Mouse (Mus musculus): Measurements from ENCODE around the gene Zhx3. TPM values are rescaled to one million over a fixed set of nuclear protein-coding genes. Genes with fewer than 3 reads are reported as not detected.

Zhx3 gene
- polyA plus RNA-seq, 1 experiment from 2014 or later, result 5.9 TPM

DNA sequence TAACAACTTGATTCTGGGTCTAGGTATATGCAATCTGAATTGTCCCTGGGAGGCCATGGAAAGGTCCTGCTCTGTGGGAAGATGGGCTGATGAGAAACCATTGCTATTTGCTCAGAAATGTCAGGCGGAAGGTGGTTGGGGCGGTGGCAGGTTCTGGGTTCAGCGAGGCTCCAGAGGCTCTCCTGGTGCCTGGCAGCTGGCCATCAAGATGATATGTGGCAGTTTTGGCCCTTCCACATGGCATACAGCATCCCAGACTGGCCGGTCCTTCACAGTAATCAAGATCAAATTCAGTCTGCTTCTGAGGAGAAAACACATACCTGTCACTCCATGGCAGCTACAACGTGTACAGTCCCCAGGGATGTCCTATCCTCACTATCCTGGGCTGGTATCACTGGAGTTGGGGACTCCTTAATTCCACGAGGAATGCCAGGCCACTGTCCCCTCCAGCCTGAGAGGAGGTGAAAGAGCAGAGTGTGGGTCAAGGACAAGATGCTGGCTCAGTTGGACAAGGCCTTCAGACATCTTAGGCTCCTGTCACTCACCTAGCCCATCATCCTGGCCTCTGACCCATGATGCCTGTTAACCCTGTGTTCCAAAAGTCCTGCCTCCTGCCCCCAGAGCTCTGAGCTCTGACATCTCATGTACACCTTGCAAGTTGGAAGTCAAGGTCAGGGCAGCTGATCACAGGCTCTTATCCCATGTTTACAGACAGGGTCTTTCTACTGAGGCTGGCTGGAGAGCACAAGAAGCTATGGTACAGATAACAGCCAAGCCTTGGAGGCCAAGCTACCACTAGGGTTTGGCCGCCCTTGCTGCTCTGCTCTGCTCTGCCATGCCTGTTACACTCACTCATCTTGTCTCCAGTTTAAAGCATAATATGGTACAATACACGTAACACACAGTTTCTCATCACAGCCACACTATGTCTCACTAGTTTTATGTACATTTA lies 101.2 kb downstream of the Zhx3 start:
- Histone ChIP-seq H3K27me3 (replicated peaks; ENCODE audit: control insufficient read depth, insufficient read depth, low read length) (no peaks in the 10 kb centered on the region), H3K4me1 (ENCODE audit: control insufficient read depth, insufficient read depth, low read length) (no peaks in the 10 kb centered on the region), H3K9ac (ENCODE audit: low read depth, low read length) (no peak overlapping the region), H3K4me2 (ENCODE audit: low read depth, low read length) (no peak overlapping the region), H3K36me3 (ENCODE audit: control insufficient read depth, insufficient read depth, low read length) (no peaks in the 10 kb centered on the region), H3K4me3 (ENCODE audit: low read length) (no peak overlapping the region), H3K27ac (ENCODE audit: low read length) (no peak overlapping the region), H3K9me3 (ENCODE audit: control insufficient read depth, low read length) (no peaks in the 10 kb centered on the region)
- no peak for ATAC-seq
- 83% methylated on average over 8 of the region's 8 CpGs for WGBS

DNA sequence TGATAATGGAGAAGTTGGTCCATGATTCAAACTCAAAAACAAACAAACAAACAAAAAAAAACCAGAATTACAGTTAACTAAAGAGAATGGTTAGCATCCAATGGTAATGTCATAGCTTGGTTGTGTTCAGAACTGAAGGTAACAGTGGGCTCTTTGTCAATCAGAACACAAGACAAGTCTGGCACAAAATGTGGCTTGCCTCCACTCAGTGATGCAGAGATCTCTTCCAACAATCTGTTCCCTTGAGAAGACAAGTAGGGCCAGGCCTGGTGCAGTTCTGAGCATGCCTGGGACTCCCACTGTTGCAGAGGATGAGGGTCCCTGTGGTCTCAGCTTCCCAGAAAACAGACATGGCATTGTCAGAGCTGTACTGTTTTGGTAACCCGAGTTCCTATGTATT lies 101.9 kb downstream of the Zhx3 start:
- no peaks in the 10 kb centered on the region for H3K27me3 ChIP-seq (replicated peaks; ENCODE audit: control insufficient read depth, insufficient read depth, low read length)
- H3K4me3 ChIP-seq (ENCODE audit: low read length), result no peak overlapping the region
- no peak overlapping the region for H3K27ac ChIP-seq (ENCODE audit: low read length)
- H3K4me1 ChIP-seq (ENCODE audit: control insufficient read depth, insufficient read depth, low read length), result no peaks in the 10 kb centered on the region
- ATAC-seq, result no peak
- 84% methylated on average over 1 of the region's 1 CpGs for WGBS
- no peaks in the 10 kb centered on the region for H3K36me3 ChIP-seq (ENCODE audit: control insufficient read depth, insufficient read depth, low read length)
- H3K9ac ChIP-seq (ENCODE audit: low read depth, low read length), result no peak overlapping the region
- H3K4me2 ChIP-seq (ENCODE audit: low read depth, low read length), result no peak overlapping the region
- no peaks in the 10 kb centered on the region for H3K9me3 ChIP-seq (ENCODE audit: control insufficient read depth, low read length)

DNA sequence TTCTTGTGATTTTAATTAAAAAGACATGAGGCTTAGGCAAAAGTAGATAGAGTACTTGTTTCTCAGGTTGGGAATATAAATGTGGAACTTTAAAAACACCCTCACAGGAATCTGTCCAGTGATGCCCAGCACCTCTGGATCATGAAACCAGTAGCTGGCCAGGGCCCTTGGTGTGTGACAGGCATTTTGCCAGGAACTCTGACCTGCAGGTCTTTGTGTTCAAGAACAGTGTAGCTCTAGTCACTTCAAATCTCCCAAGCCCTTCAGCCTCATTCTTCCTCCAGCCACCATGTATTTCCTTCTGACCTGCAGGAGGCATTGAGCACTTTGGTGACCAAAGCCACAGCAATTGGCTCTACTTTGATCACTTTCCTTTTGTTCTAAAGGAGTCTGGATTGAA lies 102.4 kb downstream of the Zhx3 start:
- no peak overlapping the region for H3K4me3 ChIP-seq (ENCODE audit: low read length)
- H3K4me1 ChIP-seq (ENCODE audit: control insufficient read depth, insufficient read depth, low read length), result no peaks in the 10 kb centered on the region
- H3K9ac ChIP-seq (ENCODE audit: low read depth, low read length), result no peak overlapping the region
- no peaks in the 10 kb centered on the region for H3K27me3 ChIP-seq (replicated peaks; ENCODE audit: control insufficient read depth, insufficient read depth, low read length)
- H3K27ac ChIP-seq (ENCODE audit: low read length), result no peak overlapping the region
- H3K36me3 ChIP-seq (ENCODE audit: control insufficient read depth, insufficient read depth, low read length), result no peaks in the 10 kb centered on the region
- no peak for ATAC-seq
- H3K4me2 ChIP-seq (ENCODE audit: low read depth, low read length), result no peak overlapping the region
- no peaks in the 10 kb centered on the region for H3K9me3 ChIP-seq (ENCODE audit: control insufficient read depth, low read length)

DNA sequence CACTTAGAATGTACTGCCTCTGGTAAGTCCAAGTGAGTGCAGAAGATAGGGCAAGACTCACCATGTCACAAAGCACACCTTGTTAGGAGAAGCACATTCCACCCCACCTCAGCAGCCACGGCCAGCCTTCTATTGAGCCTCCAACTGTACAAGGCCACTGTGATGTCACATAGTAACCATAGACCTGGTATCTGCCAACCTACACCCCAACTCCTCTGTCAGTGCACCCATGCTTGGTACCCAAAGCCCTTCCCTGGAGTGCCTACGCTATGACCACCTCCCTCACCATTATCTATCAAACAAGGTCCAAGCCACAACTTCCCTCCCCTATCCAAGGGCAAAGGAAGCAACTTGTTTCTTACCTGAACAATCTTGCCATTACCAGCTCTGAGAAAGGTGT lies 103.8 kb downstream of the Zhx3 start:
- ATAC-seq, result no peak
- 90% methylated on average over 2 of the region's 2 CpGs for WGBS

DNA sequence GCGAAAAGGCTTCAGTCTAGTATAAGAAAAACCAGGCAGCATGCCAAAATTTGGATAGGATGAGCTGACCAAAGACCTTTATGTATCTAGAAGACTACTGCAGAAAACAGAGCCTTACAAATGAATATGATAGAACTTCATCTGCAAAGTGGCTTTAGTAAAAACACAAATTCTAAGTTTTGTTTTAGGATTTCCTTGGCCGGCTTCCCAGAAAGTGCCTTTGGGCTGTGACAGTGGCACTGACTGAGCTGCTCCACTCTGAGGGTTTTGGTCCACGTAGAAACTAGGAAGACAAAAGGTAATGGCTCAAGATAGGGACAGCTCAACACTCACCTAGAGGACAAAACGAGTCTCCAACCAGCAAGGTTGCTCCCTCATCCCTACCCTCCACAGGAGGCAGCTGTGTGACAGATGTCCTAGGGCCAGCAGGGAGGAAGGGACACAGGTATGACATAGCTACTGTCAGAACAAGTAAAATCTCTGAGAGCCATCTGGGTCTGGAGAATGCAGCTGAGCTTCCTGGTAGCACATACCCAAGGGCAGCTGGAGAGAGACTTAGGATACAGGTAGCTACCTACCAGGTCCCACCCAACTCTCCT lies 104.6 kb downstream of the Zhx3 start:
- no peaks in the 10 kb centered on the region for H3K9me3 ChIP-seq (ENCODE audit: control insufficient read depth, low read length)
- ATAC-seq, result no peak
- no peak overlapping the region for H3K4me3 ChIP-seq (ENCODE audit: low read length)
- no peaks in the 10 kb centered on the region for H3K4me1 ChIP-seq (ENCODE audit: control insufficient read depth, insufficient read depth, low read length)
- no peaks in the 10 kb centered on the region for H3K27me3 ChIP-seq (replicated peaks; ENCODE audit: control insufficient read depth, insufficient read depth, low read length)
- H3K27ac ChIP-seq (ENCODE audit: low read length), result no peak overlapping the region
- no peak overlapping the region for H3K4me2 ChIP-seq (ENCODE audit: low read depth, low read length)
- WGBS, result 75% methylated on average over 4 of the region's 4 CpGs
- H3K36me3 ChIP-seq (ENCODE audit: control insufficient read depth, insufficient read depth, low read length), result no peaks in the 10 kb centered on the region
- no peak overlapping the region for H3K9ac ChIP-seq (ENCODE audit: low read depth, low read length)

More for the DNA sequence above, 103.8 kb downstream of the Zhx3 start:
- no peak overlapping the region for H3K9ac ChIP-seq (ENCODE audit: low read depth, low read length)
- H3K9me3 ChIP-seq (ENCODE audit: control insufficient read depth, low read length), result no peaks in the 10 kb centered on the region
- H3K36me3 ChIP-seq (ENCODE audit: control insufficient read depth, insufficient read depth, low read length), result no peaks in the 10 kb centered on the region
- no peak overlapping the region for H3K4me2 ChIP-seq (ENCODE audit: low read depth, low read length)
- H3K27me3 ChIP-seq (replicated peaks; ENCODE audit: control insufficient read depth, insufficient read depth, low read length), result no peaks in the 10 kb centered on the region
- H3K4me1 ChIP-seq (ENCODE audit: control insufficient read depth, insufficient read depth, low read length), result no peaks in the 10 kb centered on the region
- no peak overlapping the region for H3K27ac ChIP-seq (ENCODE audit: low read length)
- no peak overlapping the region for H3K4me3 ChIP-seq (ENCODE audit: low read length)

DNA sequence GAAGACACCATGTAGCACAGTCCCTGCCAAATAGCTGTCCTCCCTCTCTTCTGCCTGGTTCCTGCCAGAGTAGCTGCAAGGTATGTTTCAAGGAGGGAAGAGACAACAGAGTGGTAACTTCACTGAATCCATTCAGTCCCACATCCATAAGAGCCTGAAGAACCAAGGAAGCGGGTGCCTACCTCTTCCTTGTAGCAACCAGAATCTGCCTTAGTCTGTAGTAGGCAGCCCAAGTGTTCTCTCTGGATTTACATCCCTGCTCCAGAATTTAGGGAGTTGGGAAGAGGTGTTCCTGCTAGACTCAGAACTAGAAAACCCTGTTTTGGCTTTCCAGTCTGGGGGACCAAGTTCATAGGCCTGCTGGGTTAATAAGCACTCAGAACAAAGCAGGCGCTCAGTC lies 105.6 kb downstream of the Zhx3 start:
- no peak overlapping the region for H3K4me3 ChIP-seq (ENCODE audit: low read length)
- no peaks in the 10 kb centered on the region for H3K36me3 ChIP-seq (ENCODE audit: control insufficient read depth, insufficient read depth, low read length)
- no peak overlapping the region for H3K4me2 ChIP-seq (ENCODE audit: low read depth, low read length)
- no peaks in the 10 kb centered on the region for H3K4me1 ChIP-seq (ENCODE audit: control insufficient read depth, insufficient read depth, low read length)
- no peak overlapping the region for H3K27ac ChIP-seq (ENCODE audit: low read length)
- ATAC-seq, result no peak
- WGBS, result 96% methylated on average over 2 of the region's 2 CpGs
- no peak overlapping the region for H3K9ac ChIP-seq (ENCODE audit: low read depth, low read length)
- H3K27me3 ChIP-seq (replicated peaks; ENCODE audit: control insufficient read depth, insufficient read depth, low read length), result no peaks in the 10 kb centered on the region
- H3K9me3 ChIP-seq (ENCODE audit: control insufficient read depth, low read length), result no peaks in the 10 kb centered on the region

DNA sequence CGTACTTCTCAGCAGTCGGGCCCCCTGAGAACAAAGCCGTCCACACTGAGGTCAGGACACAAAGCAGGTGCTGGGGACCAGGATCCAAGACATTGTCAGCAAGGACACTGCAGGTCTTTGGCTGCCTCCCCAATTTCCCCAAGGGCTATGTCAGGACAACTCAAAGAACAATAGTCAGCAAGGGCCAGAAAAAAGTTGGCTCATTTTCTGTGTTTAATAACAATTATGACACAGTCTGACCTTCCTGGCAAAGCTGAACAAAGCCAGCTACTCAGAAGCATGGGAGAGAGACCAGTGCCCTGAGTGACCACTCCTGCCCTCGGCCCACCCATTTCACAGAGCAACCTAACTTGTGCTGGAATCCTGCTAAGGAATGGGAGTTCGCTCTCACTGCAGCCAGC lies 106.4 kb downstream of the Zhx3 start:
- Histone ChIP-seq H3K4me3 (ENCODE audit: low read length) (no peak overlapping the region), H3K9me3 (ENCODE audit: control insufficient read depth, low read length) (no peaks in the 10 kb centered on the region), H3K27me3 (replicated peaks; ENCODE audit: control insufficient read depth, insufficient read depth, low read length) (no peaks in the 10 kb centered on the region), H3K4me1 (ENCODE audit: control insufficient read depth, insufficient read depth, low read length) (no peaks in the 10 kb centered on the region), H3K36me3 (ENCODE audit: control insufficient read depth, insufficient read depth, low read length) (peaks cover under 1% of the 10 kb centered on the region; the same call in 1 of the 2 replicates), H3K4me2 (ENCODE audit: low read depth, low read length) (no peak overlapping the region), H3K27ac (ENCODE audit: low read length) (no peak overlapping the region), H3K9ac (ENCODE audit: low read depth, low read length) (no peak overlapping the region)
- ATAC-seq, result no peak
- 71% methylated on average over 5 of the region's 5 CpGs for WGBS

DNA sequence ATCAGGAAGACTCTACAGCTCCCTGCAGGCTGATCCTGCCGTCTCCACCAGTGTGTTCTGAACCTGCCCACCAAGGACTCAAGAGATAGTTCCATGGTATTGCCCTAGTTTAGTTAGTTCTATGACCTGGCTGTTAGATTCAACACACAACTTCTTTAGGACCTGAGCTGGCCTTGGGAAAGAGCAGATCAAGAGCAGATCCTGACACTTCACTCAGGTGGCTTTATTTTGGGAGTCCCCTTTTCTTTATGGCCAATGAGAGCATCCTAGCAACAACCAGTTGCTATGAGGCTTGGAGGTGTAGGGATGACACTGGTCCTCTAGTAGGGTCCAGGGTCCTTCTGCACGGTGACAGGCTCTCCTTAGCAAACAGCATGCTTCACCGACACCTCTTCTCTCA lies 107.7 kb downstream of the Zhx3 start:
- ATAC-seq, result no peak
- WGBS, result 70% methylated on average over 3 of the region's 3 CpGs
- Histone ChIP-seq H3K4me1 (ENCODE audit: control insufficient read depth, insufficient read depth, low read length) (no peaks in the 10 kb centered on the region), H3K9ac (ENCODE audit: low read depth, low read length) (no peak overlapping the region), H3K27me3 (replicated peaks; ENCODE audit: control insufficient read depth, insufficient read depth, low read length) (no peaks in the 10 kb centered on the region), H3K4me3 (ENCODE audit: low read length) (no peak overlapping the region), H3K4me2 (ENCODE audit: low read depth, low read length) (no peak overlapping the region), H3K36me3 (ENCODE audit: control insufficient read depth, insufficient read depth, low read length) (peaks cover 4% of the 10 kb centered on the region; the same call in 1 of the 2 replicates), H3K9me3 (ENCODE audit: control insufficient read depth, low read length) (no peaks in the 10 kb centered on the region), H3K27ac (ENCODE audit: low read length) (no peak overlapping the region)

DNA sequence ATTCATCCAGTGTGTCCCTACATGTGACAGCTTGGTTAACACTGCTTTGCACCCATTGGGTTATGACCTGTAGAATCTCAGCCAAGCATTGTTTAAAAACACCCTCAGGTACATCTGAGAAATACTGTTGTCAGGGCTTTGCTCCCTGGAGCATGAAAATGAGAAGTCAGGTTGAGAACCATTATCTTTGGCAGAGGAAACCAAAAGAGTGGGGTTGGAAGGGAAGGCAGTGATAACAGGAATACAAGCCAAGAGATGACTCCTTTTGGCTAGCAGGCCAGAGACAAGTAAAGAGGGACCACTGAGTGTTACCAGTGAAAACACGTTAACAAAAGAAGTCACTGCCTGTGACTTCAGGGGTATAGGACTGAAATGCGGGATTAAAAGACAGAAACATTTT lies 108.4 kb downstream of the Zhx3 start:
- WGBS, result 77% methylated on average over 2 of the region's 2 CpGs
- Histone ChIP-seq H3K27me3 (replicated peaks; ENCODE audit: control insufficient read depth, insufficient read depth, low read length) (no peaks in the 10 kb centered on the region), H3K9me3 (ENCODE audit: control insufficient read depth, low read length) (no peaks in the 10 kb centered on the region), H3K4me1 (ENCODE audit: control insufficient read depth, insufficient read depth, low read length) (no peaks in the 10 kb centered on the region), H3K4me3 (ENCODE audit: low read length) (no peak overlapping the region), H3K27ac (ENCODE audit: low read length) (no peak overlapping the region), H3K36me3 (ENCODE audit: control insufficient read depth, insufficient read depth, low read length) (peaks cover 8% of the 10 kb centered on the region), H3K9ac (ENCODE audit: low read depth, low read length) (no peak overlapping the region), H3K4me2 (ENCODE audit: low read depth, low read length) (no peak overlapping the region)
- no peak for ATAC-seq

Data from intestine, embryonic 16.5 days (tissue).